Mouse (Mus musculus) right cerebral cortex, postnatal 14 days (tissue): ENCODE results near the gene Fosb.

Experiments used
- DNase-seq: peaks from one replicate; pipeline ENCODE4 v3.0.0; 2022

The Fosb gene

GRCm38 (mm10) chr7:19279052-19279451, 30.8 kb downstream of the Fosb start:
- DNase-seq, result no peak

- no peak for DNase-seq
These were observed 33.6 kb downstream of the Fosb start for GRCm38 (mm10) chr7:19276253-19276652.

- peak; percentile 30 for DNase-seq
These were observed 37.6 kb downstream of the Fosb start for GRCm38 (mm10) chr7:19272173-19272764.

- peak; percentile 77 for DNase-seq
These were observed 38.3 kb downstream of the Fosb start, which contains the start of gene Vasp for GRCm38 (mm10) chr7:19271238-19272172. Vasp (minus strand) TSS chr7:19271817.

GRCm38 (mm10) chr7:19270509-19271237, 39.2 kb downstream of the Fosb start:
- DNase-seq, result no peak

GRCm38 (mm10) chr7:19269721-19270441, 40.0 kb downstream of the Fosb start:
- DNase-seq, result peak; percentile 49

DNA sequence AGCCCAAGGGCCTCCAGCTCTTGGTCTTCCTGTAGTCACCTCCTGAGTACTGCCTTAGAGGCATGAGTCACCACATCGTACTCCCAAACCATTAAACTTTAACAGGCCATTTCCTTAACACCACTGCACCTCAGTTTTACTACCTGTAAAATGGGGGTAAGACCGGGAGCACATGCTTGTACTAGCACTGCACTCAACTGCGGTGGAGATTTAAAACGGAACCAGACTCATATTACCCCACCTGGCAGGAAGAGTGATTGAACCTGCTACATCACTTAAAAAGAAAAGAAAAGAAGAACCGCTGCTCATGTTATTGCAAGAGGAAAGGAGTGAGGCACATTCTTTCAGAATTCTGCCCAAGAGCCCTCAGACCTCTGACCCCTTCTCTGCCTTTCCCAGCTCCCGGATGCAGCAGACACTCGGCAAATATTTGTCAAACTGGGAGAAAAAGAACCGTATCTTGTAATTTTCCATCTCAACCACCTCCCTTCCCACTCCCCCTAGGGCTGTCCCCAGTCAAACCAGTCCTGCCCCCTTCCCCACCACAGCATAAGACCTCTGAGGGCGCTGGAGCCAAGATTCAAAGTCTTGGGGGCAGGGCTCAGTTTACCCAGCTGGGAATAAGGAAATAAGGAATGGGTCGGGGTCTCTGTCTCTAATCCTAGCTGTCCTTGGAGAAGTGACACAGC, 40.7 kb downstream of the Fosb start:
- DNase-seq, result no peak

GRCm38 (mm10) chr7:19267051-19267450, 42.8 kb downstream of the Fosb start:
- no peak for DNase-seq

- no peak for DNase-seq
These were observed 43.7 kb downstream of the Fosb start for GRCm38 (mm10) chr7:19265928-19266822.

GRCm38 (mm10) chr7:19265147-19265546, 44.7 kb downstream of the Fosb start:
- no peak for DNase-seq

DNA sequence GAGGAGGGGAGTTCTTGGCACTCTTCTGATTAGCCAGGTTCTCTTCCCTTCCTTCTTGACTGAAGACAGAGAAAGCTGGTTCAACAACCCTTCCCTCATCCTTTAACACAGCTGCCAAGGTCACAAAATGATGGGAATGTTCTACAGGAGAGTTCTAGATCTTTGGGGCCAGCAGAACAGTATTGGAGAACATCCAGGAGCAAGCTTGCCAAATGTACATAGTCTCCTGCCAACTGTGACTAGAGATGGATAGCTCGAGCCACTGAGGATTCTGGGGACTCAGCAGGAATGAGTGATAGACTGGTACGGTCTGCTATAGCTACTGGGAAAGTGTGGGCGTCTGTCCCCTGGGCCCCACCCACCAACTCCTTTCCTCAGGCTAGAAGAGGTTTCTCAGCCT, 51.5 kb downstream of the Fosb start:
- DNase-seq, result no peak

DNA sequence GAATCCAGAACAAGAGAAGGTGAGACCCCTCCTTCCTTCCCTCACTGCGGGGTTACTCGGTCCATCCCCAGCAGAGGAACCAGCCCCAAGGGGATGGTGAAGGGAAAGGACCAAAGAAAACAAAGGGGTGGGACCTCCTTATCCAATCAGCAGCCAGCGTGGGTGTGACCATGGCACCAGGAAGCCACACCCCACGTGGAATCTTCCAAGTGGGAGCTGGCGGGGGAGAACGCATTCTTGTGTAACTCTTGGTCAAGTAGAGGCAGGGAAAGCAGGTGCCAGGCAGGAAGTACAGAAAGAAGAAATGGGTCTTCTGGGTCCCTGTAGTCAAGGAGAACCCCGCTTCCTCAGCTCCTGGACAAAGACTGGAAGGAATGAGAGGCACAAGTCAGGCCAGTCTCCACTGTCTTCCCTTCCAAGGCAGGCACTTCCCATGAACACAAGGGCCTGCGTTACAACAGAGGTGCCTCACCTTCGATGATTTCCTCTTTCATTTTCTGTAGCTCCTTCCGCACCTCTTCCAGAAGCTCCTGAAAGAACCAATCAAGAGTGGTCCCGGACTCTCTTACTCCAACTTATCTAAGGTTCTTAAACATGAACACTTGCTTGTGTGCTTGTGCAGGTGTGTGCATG, 52.3 kb downstream of the Fosb start:
- peak; percentile 57 for DNase-seq

GRCm38 (mm10) chr7:19256567-19256966, 53.3 kb downstream of the Fosb start:
- DNase-seq, result no peak

DNA sequence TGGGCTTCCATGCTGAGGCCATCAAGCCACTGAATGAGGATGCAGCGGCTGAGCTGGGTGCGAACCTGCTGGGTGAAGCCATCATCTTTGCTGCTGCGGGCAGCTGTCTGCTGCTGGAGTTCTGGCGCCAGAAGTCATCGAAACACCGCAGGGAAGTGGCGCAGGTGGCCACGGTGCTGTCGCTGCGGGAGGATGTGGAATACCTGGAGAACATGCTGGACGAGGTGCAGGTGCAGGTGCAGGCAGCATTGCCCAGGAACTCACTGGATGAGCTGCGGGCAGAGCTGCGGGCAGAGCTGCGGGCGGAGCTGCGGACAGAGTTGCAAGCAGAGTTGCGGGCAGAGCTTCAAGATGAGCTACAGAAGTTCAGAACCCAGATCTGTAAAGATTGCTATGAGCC, 54.5 kb downstream of the Fosb start:
- no peak for DNase-seq

GRCm38 (mm10) chr7:19253437-19253836, 56.4 kb downstream of the Fosb start:
- no peak for DNase-seq
